Mouse (Mus musculus) embryonic fibroblast, embryonic 13.5 days (primary cell): ENCODE results near the gene Bcat1.

Experiments
- CTCF ChIP-seq: IDR thresholded peaks from 2 replicates; pipeline ENCODE4 v1.5.1; 2011; ENCODE audit warnings: mild to moderate bottlenecking, control low read depth, low read length, moderate library complexity, borderline replicate concordance; ENCODE audit not compliant: insufficient read depth
- POLR2A ChIP-seq: IDR thresholded peaks from 2 replicates; pipeline ENCODE4 v1.6.1; 2011; ENCODE audit warnings: low read depth, mild to moderate bottlenecking, control low read depth, low read length, moderate library complexity

GRCm38 (mm10) chr6:144997229-144997628, 78.8 kb downstream of the Bcat1 start:
- TF ChIP-seq CTCF = no peak
- no peak for TF ChIP-seq POLR2A
